Mouse (Mus musculus) megakaryocyte, embryonic 14.5 days (primary cell): ENCODE measurements at regions not wholly inside any gene's neighbourhood (a gene's known extent, or its start where the extent isn't known, plus 50 kb on each side); places are given as distances from the start of the nearest gene placed in this dataset.
"Not testable (repeated sequence)": the region's sequence is repeated elsewhere in the genome, so short reads cannot be mapped to it uniquely, and the experiment has no call there.

Source experiments
- H3K27me3 ChIP-seq: replicated peaks from 2 replicates; pipeline ENCODE3; 2012; ENCODE audit warnings: inconsistent platforms
- H3K36me3 ChIP-seq: replicated peaks from 2 replicates; pipeline ENCODE3; 2012; ENCODE audit warnings: low read length, inconsistent platforms, mixed read lengths
- H3K4me1 ChIP-seq: 2 replicates; pipeline ENCODE4 v1.6.1; 2012; ENCODE audit warnings: inconsistent platforms
- H3K4me3 ChIP-seq: replicated peaks from 2 replicates; pipeline ENCODE3; 2012; ENCODE audit warnings: moderate library complexity, mild to moderate bottlenecking, inconsistent platforms
- H3K9me3 ChIP-seq: 2 replicates; pipeline ENCODE4 v1.6.1; 2012; ENCODE audit warnings: inconsistent platforms
- FLI1 ChIP-seq: IDR thresholded peaks from 2 replicates; pipeline ENCODE4 v1.6.1; 2012; ENCODE audit warnings: low read length, inconsistent platforms, mixed read lengths
- GATA1 ChIP-seq: IDR thresholded peaks from 3 replicates; pipeline ENCODE4 v1.6.1; 2012; ENCODE audit warnings: mixed read lengths, low read length, inconsistent platforms, borderline replicate concordance

DNA sequence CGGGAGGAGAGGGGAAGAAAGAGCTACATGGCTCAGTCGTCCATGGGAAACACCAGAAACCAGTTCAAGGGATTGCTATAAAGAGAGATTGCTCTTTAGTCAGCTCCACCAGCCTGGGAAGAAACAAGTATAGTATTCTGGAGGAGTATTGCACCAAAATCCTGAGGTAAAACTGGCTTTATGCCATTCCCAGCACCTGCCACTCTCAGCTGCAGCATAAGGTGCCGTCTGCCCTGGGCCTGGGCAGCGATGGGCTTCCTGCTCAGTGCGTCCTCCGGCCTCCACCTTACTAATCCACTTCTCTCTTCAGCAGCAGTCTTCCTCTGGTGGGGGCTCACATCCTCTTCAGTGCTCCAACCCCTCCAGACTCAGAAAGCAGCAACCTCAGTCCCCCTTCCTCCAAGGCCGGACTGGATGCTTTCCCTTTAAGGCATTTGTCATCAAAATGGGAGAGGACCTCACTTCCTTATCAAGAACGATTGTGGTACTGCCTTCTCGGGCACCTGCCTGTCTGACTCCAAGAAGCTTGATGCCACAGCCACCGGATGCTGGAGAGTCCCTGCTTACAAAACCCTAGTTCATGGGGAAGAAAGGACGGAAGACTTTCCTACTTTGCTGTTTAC is 248.4 kb downstream of the Gxylt1 start:
- TF ChIP-seq GATA1 (no peak), FLI1 (no peak)
- Histone ChIP-seq H3K36me3 (no peaks in the 10 kb centered on the region), H3K27me3 (no peaks in the 10 kb centered on the region), H3K4me1 (peaks cover 21% of the 10 kb centered on the region), H3K9me3 (no peaks in the 10 kb centered on the region), H3K4me3 (peak overlapping the region; percentile 34)

DNA sequence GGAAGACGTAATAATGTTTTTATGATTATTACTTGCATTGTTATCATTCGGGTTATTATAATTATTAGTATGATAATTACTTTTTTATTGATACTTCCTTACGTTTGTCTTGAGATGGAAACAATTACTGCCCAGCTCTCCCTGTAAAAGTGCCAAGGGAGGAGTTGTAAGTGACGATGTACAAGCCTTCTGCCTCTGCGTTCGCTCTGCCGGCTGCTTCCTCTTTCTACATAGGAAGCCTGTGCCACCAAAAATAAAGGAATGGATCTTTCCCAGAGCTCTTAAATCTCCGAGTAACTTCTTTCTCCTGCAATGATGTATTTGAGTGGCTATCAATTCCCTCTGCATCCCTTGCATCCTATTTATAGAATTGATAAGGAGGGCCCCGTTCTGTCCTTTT is 249.2 kb downstream of the Gxylt1 start:
- H3K4me3 ChIP-seq, result no peak overlapping the region
- no peaks in the 10 kb centered on the region for H3K9me3 ChIP-seq
- no peaks in the 10 kb centered on the region for H3K36me3 ChIP-seq
- H3K27me3 ChIP-seq, result no peaks in the 10 kb centered on the region
- peaks cover 21% of the 10 kb centered on the region for H3K4me1 ChIP-seq
- TF ChIP-seq GATA1 (no peak), FLI1 (no peak)

DNA sequence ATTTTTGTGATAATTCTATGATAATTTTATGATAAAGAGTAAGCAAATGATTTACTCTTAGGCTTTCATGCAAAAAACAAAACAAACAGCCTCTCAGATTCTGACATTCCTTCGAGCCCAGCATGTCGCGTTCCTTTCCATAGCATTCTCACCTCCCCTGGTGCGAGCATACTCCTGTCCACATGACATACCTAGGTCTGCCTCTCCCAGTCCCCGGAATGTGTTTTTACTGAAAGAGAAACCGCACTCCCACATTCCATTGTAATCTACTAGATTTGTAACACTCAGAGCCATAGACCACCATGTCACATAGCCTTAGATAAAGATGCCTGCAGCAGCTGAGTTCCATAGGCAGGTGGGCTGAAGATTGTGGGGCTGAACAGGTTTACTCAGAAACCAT is 250.8 kb downstream of the Gxylt1 start:
- H3K4me1 ChIP-seq, result peaks cover 18% of the 10 kb centered on the region
- no peak for TF ChIP-seq GATA1
- TF ChIP-seq FLI1, result no peak
- no peaks in the 10 kb centered on the region for H3K36me3 ChIP-seq
- no peak overlapping the region for H3K4me3 ChIP-seq
- H3K9me3 ChIP-seq, result no peaks in the 10 kb centered on the region
- H3K27me3 ChIP-seq, result no peaks in the 10 kb centered on the region

DNA sequence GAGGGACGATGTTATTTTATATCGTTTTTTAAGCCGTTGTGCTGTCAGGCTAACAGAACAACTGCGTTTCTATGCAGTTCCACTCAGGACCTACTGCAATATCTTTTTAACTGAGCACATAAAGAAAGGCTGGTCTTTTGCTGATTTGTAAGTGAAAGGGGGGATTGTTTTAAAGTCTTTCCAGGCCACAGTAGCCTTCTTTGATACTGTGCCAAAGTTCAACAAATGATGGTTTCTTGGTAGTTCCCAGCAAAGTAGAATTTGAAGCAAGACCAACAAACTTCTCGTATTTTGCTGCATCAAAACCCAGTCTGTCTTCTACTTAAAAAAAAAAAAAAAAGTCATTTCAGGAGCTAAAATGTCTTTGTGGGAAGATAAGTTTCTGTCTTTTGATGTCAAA is 263.8 kb downstream of the Gxylt1 start:
- Histone ChIP-seq H3K4me3 (no peak overlapping the region), H3K27me3 (peaks cover 2% of the 10 kb centered on the region), H3K36me3 (no peaks in the 10 kb centered on the region), H3K4me1 (peaks cover 7% of the 10 kb centered on the region), H3K9me3 (no peaks in the 10 kb centered on the region)
- TF ChIP-seq FLI1 (no peak), GATA1 (no peak)

- H3K36me3 ChIP-seq, result no peaks in the 10 kb centered on the region
- H3K4me3 ChIP-seq, result no peak overlapping the region
- peaks cover 2% of the 10 kb centered on the region for H3K27me3 ChIP-seq
- no peaks in the 10 kb centered on the region for H3K9me3 ChIP-seq
- TF ChIP-seq GATA1 (no peak), FLI1 (no peak)
- H3K4me1 ChIP-seq, result peaks cover 13% of the 10 kb centered on the region
Observed at GRCm38 (mm10) chr15:93010629-93011028, 264.4 kb downstream of the Gxylt1 start.

- Histone ChIP-seq H3K36me3 (no peaks in the 10 kb centered on the region), H3K4me3 (peak overlapping the region; percentile 33), H3K27me3 (peaks cover 2% of the 10 kb centered on the region), H3K4me1 (peaks cover 20% of the 10 kb centered on the region), H3K9me3 (no peaks in the 10 kb centered on the region; the same call in 1 of the 2 replicates)
- TF ChIP-seq FLI1 (no peak), GATA1 (no peak)
Observed at GRCm38 (mm10) chr15:93005751-93006231, 269.2 kb downstream of the Gxylt1 start.

DNA sequence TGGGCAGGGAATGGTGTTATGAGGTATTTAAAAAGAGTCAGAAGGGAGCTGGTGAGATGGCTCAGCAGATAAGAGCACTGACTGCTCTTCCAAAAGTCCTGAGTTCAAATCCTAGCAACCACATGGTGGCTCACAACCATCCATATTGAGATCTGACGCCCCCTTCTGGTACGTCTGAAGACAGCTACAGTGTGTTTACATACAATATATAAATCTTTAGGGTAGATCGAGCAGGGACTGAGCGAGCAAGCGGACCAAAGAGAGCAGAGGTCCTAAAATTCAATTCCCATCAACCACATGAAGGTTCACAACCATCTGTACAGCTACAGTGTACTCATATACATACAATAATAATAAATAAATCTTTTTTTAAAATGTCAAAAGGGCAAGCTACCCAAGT is 269.8 kb downstream of the Gxylt1 start:
- H3K9me3 ChIP-seq, result not testable (repeated sequence)
- H3K4me1 ChIP-seq, result peaks cover 16% of the 10 kb centered on the region

DNA sequence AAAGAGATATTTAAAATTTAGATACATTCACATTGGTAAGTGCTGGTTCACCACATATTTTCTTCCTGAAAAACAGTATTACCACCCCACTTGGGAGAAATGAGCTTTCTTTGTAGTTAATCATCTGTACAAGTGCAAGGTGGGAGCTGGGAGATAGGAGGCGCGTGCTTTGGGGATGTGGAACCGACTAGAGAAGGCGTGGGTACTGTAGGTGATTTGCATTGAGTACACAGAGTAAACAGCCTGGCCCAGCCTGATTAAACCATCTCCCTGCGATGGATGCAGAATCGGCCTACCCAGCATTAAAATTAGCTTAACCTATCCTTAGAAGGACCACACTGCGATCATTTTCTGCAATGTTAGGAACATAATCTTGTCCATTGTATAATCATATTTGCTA is 270.4 kb downstream of the Gxylt1 start:
- Histone ChIP-seq H3K36me3 (no peaks in the 10 kb centered on the region), H3K4me1 (peaks cover 16% of the 10 kb centered on the region), H3K27me3 (no peaks in the 10 kb centered on the region), H3K9me3 (no peaks in the 10 kb centered on the region; the same call in 1 of the 2 replicates), H3K4me3 (no peak overlapping the region)
- TF ChIP-seq FLI1 (no peak), GATA1 (no peak)

More for the DNA sequence above, 269.8 kb downstream of the Gxylt1 start:
- not testable (repeated sequence) for H3K27me3 ChIP-seq, H3K4me3 ChIP-seq, H3K36me3 ChIP-seq

DNA sequence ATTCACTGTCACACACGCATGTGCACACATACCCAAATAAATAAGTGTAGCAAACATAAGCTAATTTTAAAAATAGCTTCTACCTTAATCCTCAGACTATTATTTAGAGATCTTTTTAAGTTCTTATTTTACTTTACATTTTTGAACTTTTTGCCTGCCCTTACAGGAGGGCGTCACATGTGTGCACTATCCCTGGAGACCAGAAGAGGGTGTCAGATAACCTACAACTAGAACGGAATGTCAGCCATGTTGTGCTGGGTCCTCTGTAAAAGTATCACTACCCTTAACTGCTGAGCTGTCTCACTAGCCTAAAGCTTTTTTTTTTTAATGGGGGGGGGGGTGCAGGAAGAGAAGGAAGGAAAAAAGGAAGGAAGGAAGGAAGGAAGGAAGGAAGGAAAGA is 271.7 kb downstream of the Gxylt1 start:
- peaks cover 19% of the 10 kb centered on the region for H3K4me1 ChIP-seq
- H3K27me3 ChIP-seq, result no peaks in the 10 kb centered on the region
- H3K36me3 ChIP-seq, result no peaks in the 10 kb centered on the region
- TF ChIP-seq GATA1 (no peak), FLI1 (no peak)
- no peak overlapping the region for H3K4me3 ChIP-seq
- H3K9me3 ChIP-seq, result no peaks in the 10 kb centered on the region; the same call in 1 of the 2 replicates

- Histone ChIP-seq H3K27me3 (no peaks in the 10 kb centered on the region), H3K9me3 (no peaks in the 10 kb centered on the region; the same call in 1 of the 2 replicates), H3K4me3 (peak overlapping the region; percentile 64), H3K4me1 (peaks cover 29% of the 10 kb centered on the region), H3K36me3 (no peaks in the 10 kb centered on the region)
- TF ChIP-seq FLI1, result no peak
- no peak for TF ChIP-seq GATA1
Observed at GRCm38 (mm10) chr15:93002002-93002904, 272.7 kb downstream of the Gxylt1 start.
